Mouse (Mus musculus): ENCODE measurements at regions not wholly inside any gene's neighbourhood (a gene's known extent, or its start where the extent isn't known, plus 50 kb on each side); places are given as distances from the start of the nearest gene placed in this dataset.

GRCm38 (mm10) chr2:61295261-61295964 is 283.0 kb upstream of the Tank start:
- no peak for TF ChIP-seq CTCF (IDR thresholded peaks at IDR 0.05; ENCODE audit: extremely low read depth, insufficient read depth, insufficient read length, insufficient replicate concordance)
- no peak for TF ChIP-seq POLR2A (IDR thresholded peaks at IDR 0.05; ENCODE audit: low read depth, low read length)
- H3K27ac ChIP-seq (ENCODE audit: insufficient read depth, low read length) = no peak overlapping the region
- no peaks in the 10 kb centered on the region for H3K36me3 ChIP-seq (ENCODE audit: control insufficient read depth, insufficient read depth, low read length)
- H3K4me3 ChIP-seq (ENCODE audit: extremely low read depth, insufficient read depth, insufficient read length) = no peak overlapping the region
- DNase-seq (ENCODE audit: low read depth in 1 of 2, low spot score in 2 of 2) = no peak
- WGBS = 42% methylated on average over 6 of the region's 6 CpGs
- no peaks in the 10 kb centered on the region for H3K27me3 ChIP-seq (ENCODE audit: control insufficient read depth, insufficient read depth, low read length)
- H3K4me1 ChIP-seq (ENCODE audit: control insufficient read depth, insufficient read depth, insufficient read length) = no peaks in the 10 kb centered on the region

GRCm38 (mm10) chr2:61288246-61288645 is 290.1 kb upstream of the Tank start:
- Histone ChIP-seq H3K27ac (ENCODE audit: insufficient read depth, low read length) (no peak overlapping the region), H3K4me1 (ENCODE audit: control insufficient read depth, insufficient read depth, insufficient read length) (no peaks in the 10 kb centered on the region), H3K36me3 (ENCODE audit: control insufficient read depth, insufficient read depth, low read length) (no peaks in the 10 kb centered on the region), H3K4me3 (ENCODE audit: extremely low read depth, insufficient read depth, insufficient read length) (no peak overlapping the region), H3K27me3 (ENCODE audit: control insufficient read depth, insufficient read depth, low read length) (no peaks in the 10 kb centered on the region)
- 85% methylated on average over 2 of the region's 2 CpGs for WGBS
- TF ChIP-seq POLR2A (IDR thresholded peaks at IDR 0.05; ENCODE audit: low read depth, low read length) = no peak
- no peak for TF ChIP-seq CTCF (IDR thresholded peaks at IDR 0.05; ENCODE audit: extremely low read depth, insufficient read depth, insufficient read length, insufficient replicate concordance)
- DNase-seq (ENCODE audit: low read depth in 1 of 2, low spot score in 2 of 2) = no peak

- Histone ChIP-seq H3K36me3 (ENCODE audit: control insufficient read depth, insufficient read depth, low read length) (no peaks in the 10 kb centered on the region), H3K4me3 (ENCODE audit: extremely low read depth, insufficient read depth, insufficient read length) (no peak overlapping the region), H3K27ac (ENCODE audit: insufficient read depth, low read length) (no peak overlapping the region), H3K4me1 (ENCODE audit: control insufficient read depth, insufficient read depth, insufficient read length) (no peaks in the 10 kb centered on the region), H3K27me3 (ENCODE audit: control insufficient read depth, insufficient read depth, low read length) (no peaks in the 10 kb centered on the region)
- TF ChIP-seq POLR2A (IDR thresholded peaks at IDR 0.05; ENCODE audit: low read depth, low read length) (no peak), CTCF (IDR thresholded peaks at IDR 0.05; ENCODE audit: extremely low read depth, insufficient read depth, insufficient read length, insufficient replicate concordance) (no peak)
- DNase-seq (ENCODE audit: low read depth in 1 of 2, low spot score in 2 of 2) = no peak
- WGBS = 88% methylated on average over 6 of the region's 6 CpGs
Measured at GRCm38 (mm10) chr2:61284706-61285105, 293.7 kb upstream of the Tank start.

- 72% methylated on average over 9 of the region's 9 CpGs for WGBS
Measured at GRCm38 (mm10) chr2:61283829-61284601, 294.4 kb upstream of the Tank start.

GRCm38 (mm10) chr2:61272721-61273120 is 305.7 kb upstream of the Tank start:
- DNase-seq (ENCODE audit: low read depth in 1 of 2, low spot score in 2 of 2) = no peak
- H3K36me3 ChIP-seq (ENCODE audit: control insufficient read depth, insufficient read depth, low read length) = no peaks in the 10 kb centered on the region
- no peak overlapping the region for H3K27ac ChIP-seq (ENCODE audit: insufficient read depth, low read length)
- H3K27me3 ChIP-seq (ENCODE audit: control insufficient read depth, insufficient read depth, low read length) = no peaks in the 10 kb centered on the region
- H3K4me1 ChIP-seq (ENCODE audit: control insufficient read depth, insufficient read depth, insufficient read length) = no peaks in the 10 kb centered on the region
- 83% methylated on average over 5 of the region's 5 CpGs for WGBS
- no peak overlapping the region for H3K4me3 ChIP-seq (ENCODE audit: extremely low read depth, insufficient read depth, insufficient read length)
- TF ChIP-seq CTCF (IDR thresholded peaks at IDR 0.05; ENCODE audit: extremely low read depth, insufficient read depth, insufficient read length, insufficient replicate concordance) (no peak), POLR2A (IDR thresholded peaks at IDR 0.05; ENCODE audit: low read depth, low read length) (no peak)

More at GRCm38 (mm10) chr2:61283829-61284601, 294.4 kb upstream of the Tank start:
- Histone ChIP-seq H3K4me3 (ENCODE audit: extremely low read depth, insufficient read depth, insufficient read length) (no peak overlapping the region), H3K27me3 (ENCODE audit: control insufficient read depth, insufficient read depth, low read length) (no peaks in the 10 kb centered on the region), H3K27ac (ENCODE audit: insufficient read depth, low read length) (no peak overlapping the region), H3K4me1 (ENCODE audit: control insufficient read depth, insufficient read depth, insufficient read length) (no peaks in the 10 kb centered on the region), H3K36me3 (ENCODE audit: control insufficient read depth, insufficient read depth, low read length) (no peaks in the 10 kb centered on the region)
- DNase-seq (ENCODE audit: low read depth in 1 of 2, low spot score in 2 of 2) = no peak
- no peak for TF ChIP-seq POLR2A (IDR thresholded peaks at IDR 0.05; ENCODE audit: low read depth, low read length)
- no peak for TF ChIP-seq CTCF (IDR thresholded peaks at IDR 0.05; ENCODE audit: extremely low read depth, insufficient read depth, insufficient read length, insufficient replicate concordance)

DNA sequence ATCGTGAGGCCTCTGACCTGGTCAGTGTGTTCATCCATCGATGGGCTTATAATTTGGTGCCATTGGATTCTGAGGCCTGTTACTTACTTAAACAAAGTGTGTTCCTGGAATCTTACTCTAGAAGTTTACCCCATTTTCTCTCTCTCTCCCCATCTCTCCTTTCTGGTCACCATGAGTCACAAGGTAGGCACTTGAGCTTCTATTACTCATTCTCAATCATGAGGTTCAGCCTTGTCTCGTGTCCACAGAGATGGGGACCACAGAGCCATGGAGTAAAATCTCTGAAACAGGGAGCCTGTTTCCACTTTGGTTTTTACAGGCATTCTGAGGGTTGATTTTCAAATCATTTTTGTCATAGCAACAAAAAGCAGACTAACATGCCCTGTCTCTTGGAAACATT is 304.7 kb upstream of the Rbms1 start:
- no peak overlapping the region for H3K4me3 ChIP-seq (ENCODE audit: extremely low read depth, insufficient read depth, insufficient read length)
- 88% methylated on average over 3 of the region's 3 CpGs for WGBS

More for the DNA sequence above, 304.7 kb upstream of the Rbms1 start:
- H3K27me3 ChIP-seq (ENCODE audit: control insufficient read depth, insufficient read depth, low read length) = no peaks in the 10 kb centered on the region
- no peak for DNase-seq (ENCODE audit: low read depth in 1 of 2, low spot score in 2 of 2)
- H3K4me1 ChIP-seq (ENCODE audit: control insufficient read depth, insufficient read depth, insufficient read length) = no peaks in the 10 kb centered on the region
- TF ChIP-seq POLR2A (IDR thresholded peaks at IDR 0.05; ENCODE audit: low read depth, low read length) = no peak
- TF ChIP-seq CTCF (IDR thresholded peaks at IDR 0.05; ENCODE audit: extremely low read depth, insufficient read depth, insufficient read length, insufficient replicate concordance) = no peak
- H3K27ac ChIP-seq (ENCODE audit: insufficient read depth, low read length) = no peak overlapping the region
- H3K36me3 ChIP-seq (ENCODE audit: control insufficient read depth, insufficient read depth, low read length) = no peaks in the 10 kb centered on the region
